Mouse (Mus musculus) stomach, postnatal 0 days (tissue): ENCODE data around the gene P2ry14. TPM values are rescaled to one million over a fixed set of nuclear protein-coding genes. Genes with fewer than 3 reads are reported as not detected.
"Not testable (repeated sequence)": the region's sequence is repeated elsewhere in the genome, so short reads cannot be mapped to it uniquely, and the experiment has no call there.

ENCODE experiments used
- ATAC-seq: fragments of 200-750 bp; cut with Nextera tagmentation; 2 replicates; pipeline ENCODE4 v1.8.0; 2017; ENCODE audit not compliant: low FRiP score, low TSS enrichment
- DNase-seq: peaks from one replicate; pipeline ENCODE4 v3.0.0-alpha.2; 2016; ENCODE audit warnings: low spot score
- H3K27ac ChIP-seq: fragments of 300-500 bp; sonication (generic); replicated peaks from 2 replicates; pipeline ENCODE4 v1.5.1; 2014; ENCODE audit warnings: mild to moderate bottlenecking, control low read depth
- H3K27me3 ChIP-seq: fragments of 300-500 bp; sonication (generic); 2 replicates; pipeline ENCODE4 v1.6.1; 2014; ENCODE audit warnings: low read length; ENCODE audit not compliant: control insufficient read depth, insufficient read depth
- H3K36me3 ChIP-seq: fragments of 300-500 bp; sonication (generic); 2 replicates; pipeline ENCODE4 v1.6.1; 2014; ENCODE audit warnings: low read length, mixed read lengths; ENCODE audit not compliant: control insufficient read depth, insufficient read depth
- H3K4me1 ChIP-seq: fragments of 300-500 bp; sonication (generic); replicated peaks from 2 replicates; pipeline ENCODE4 v1.6.1; 2014; ENCODE audit warnings: antibody characterized with exemption; ENCODE audit not compliant: control insufficient read depth, insufficient read depth
- H3K4me2 ChIP-seq: fragments of 300-500 bp; sonication (generic); replicated peaks from 2 replicates; pipeline ENCODE4 v1.6.1; 2014; ENCODE audit warnings: low read depth, mild to moderate bottlenecking, control low read depth, moderate library complexity
- H3K4me3 ChIP-seq: fragments of 300-500 bp; sonication (generic); 2 replicates; pipeline ENCODE4 v1.5.1; 2014; ENCODE audit warnings: low read depth, low read length, control low read depth
- H3K9ac ChIP-seq: fragments of 300-500 bp; sonication (generic); 2 replicates; pipeline ENCODE4 v1.6.1; 2014; ENCODE audit warnings: mild to moderate bottlenecking, low read length, control low read depth, mixed read lengths
- H3K9me3 ChIP-seq: fragments of 300-500 bp; sonication (generic); 2 replicates; pipeline ENCODE4 v1.6.1; 2016; ENCODE audit warnings: low read length; ENCODE audit not compliant: control insufficient read depth
- CTCF ChIP-seq: IDR thresholded peaks from 2 replicates; pipeline ENCODE4 v1.5.1; 2016; ENCODE audit warnings: antibody characterized with exemption, low read depth, mild to moderate bottlenecking, moderate library complexity
- EP300 ChIP-seq: optimal IDR thresholded peaks from 2 replicates; pipeline ENCODE3; 2016; ENCODE audit warnings: antibody characterized with exemption
- WGBS: fragments of 180-500 bp; shearing (Covaris S2); extraction: QIAGEN DNeasy Blood & Tissue Kit; methylation state at CpG from one replicate; pipeline ENCODE4 v1.1.7; 2014; 5-methylcytosine and 5-hydroxymethylcytosine counted together
- polyA plus RNA-seq: library from polyadenylated mRNA; unstranded; fragments of >200 nt; fragmentation: Nextera tagmentation; extraction: Ambion mirVana; gene quantifications from 2 replicates; pipeline ENCODE4 v1.2.1, GENCODE M21; 2015

P2ry14 gene
- polyA plus RNA-seq, 1 experiment from 2014 or later: 9.8 TPM

DNA sequence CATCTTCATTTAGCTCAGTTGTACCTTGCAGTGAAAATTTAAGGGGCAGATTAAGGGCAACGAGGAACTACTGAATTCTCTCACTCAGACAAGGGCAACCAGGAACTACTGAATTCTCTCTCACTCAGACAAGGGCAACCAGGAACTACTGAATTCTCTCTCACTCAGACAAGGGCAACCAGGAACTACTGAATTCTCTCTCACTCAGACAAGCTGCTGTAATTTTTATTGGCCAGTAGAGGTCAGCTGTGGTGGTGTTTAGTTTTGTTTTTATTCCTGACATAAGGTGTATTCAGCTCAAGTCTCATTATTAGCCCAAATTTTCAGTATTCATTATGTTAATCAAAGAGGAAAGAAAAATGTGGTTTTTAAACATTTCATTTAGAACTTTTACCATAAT, 84.3 kb downstream of the P2ry14 start:
- not testable (repeated sequence) for DNase-seq, H3K9me3 ChIP-seq, H3K4me2 ChIP-seq, H3K4me3 ChIP-seq, H3K9ac ChIP-seq, H3K4me1 ChIP-seq, ATAC-seq, H3K27ac ChIP-seq, H3K27me3 ChIP-seq, H3K36me3 ChIP-seq
- peak; percentile 45 for TF ChIP-seq CTCF
- 79% methylated on average over 1 of the region's 1 CpGs for WGBS

DNA sequence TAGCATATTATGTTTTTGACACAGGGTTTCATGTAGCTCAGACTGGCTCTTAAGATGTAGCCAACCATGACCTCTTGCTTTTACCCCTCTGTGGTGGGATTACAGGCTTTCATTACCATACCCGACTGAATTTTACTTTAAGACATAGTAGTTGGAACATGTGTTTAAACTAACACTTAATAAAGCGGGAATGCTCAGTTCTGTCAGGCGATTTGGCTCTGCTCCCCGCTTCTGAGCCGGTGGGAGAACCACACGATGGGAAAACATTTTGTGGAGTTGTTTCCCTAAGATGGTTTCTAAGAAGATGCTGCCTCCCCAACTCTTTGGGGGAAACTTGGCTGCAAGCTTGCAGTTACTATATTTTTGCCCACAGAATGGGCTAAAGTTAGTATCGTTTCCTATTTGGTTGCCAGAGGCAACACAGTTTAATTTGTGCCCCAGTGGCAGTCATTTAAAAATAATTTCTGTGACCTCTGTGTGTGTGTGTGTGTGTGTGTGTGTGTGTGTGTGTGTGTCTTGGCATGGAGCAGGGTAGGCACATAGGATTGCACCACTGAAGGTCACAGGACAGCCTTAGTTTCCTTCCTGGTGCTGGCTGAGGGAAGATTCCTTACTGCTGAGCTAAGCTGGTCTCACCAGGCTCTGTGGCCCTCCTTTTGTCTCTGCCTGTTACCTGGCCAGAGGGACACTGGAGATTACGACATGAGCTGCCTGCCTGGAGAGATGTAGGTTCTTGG, 86.7 kb downstream of the P2ry14 start:
- ATAC-seq (no peak), DNase-seq (no peak)
- WGBS: 56% methylated on average over 8 of the region's 8 CpGs
- H3K9me3 ChIP-seq: no peaks in the 10 kb centered on the region
- H3K4me1 ChIP-seq: no peaks in the 10 kb centered on the region
- no peaks in the 10 kb centered on the region for H3K36me3 ChIP-seq
- no peak overlapping the region for H3K27ac ChIP-seq
- no peak overlapping the region for H3K4me3 ChIP-seq
- no peak overlapping the region for H3K4me2 ChIP-seq
- no peaks in the 10 kb centered on the region for H3K27me3 ChIP-seq
- TF ChIP-seq CTCF (no peak), EP300 (no peak)
- H3K9ac ChIP-seq: no peak overlapping the region

GRCm38 (mm10) chr3:59065937-59066336, 87.5 kb downstream of the P2ry14 start:
- ATAC-seq (no peak), DNase-seq (no peak)
- Histone ChIP-seq H3K9ac (no peak overlapping the region), H3K36me3 (no peaks in the 10 kb centered on the region), H3K4me1 (no peaks in the 10 kb centered on the region), H3K27me3 (no peaks in the 10 kb centered on the region), H3K4me2 (no peak overlapping the region), H3K4me3 (no peak overlapping the region), H3K9me3 (no peaks in the 10 kb centered on the region), H3K27ac (no peak overlapping the region)
- no peak for TF ChIP-seq EP300
- no peak for TF ChIP-seq CTCF
- 77% methylated on average over 3 of the region's 3 CpGs for WGBS

Other genes with a start within 250 kb of the P2ry14 start
- gene Med12l, start 147.8 kb downstream of the P2ry14 start, polyA plus RNA-seq: 0.25 and 0.39 TPM in 2 replicates
- gene Gpr171, start 51.8 kb downstream of the P2ry14 start, polyA plus RNA-seq: 0.19 and 0.33 TPM in 2 replicates
- 46.9 and 49.3 TPM in 2 replicates for gene Gpr87, start 41.5 kb upstream of the P2ry14 start, polyA plus RNA-seq
- gene P2ry13, start 57.3 kb upstream of the P2ry14 start, polyA plus RNA-seq: 1.6 and 1.7 TPM in 2 replicates
- 2.9 and 3.0 TPM in 2 replicates for gene P2ry12, start 109.3 kb upstream of the P2ry14 start, polyA plus RNA-seq
- gene Igsf10, start 190.8 kb upstream of the P2ry14 start, polyA plus RNA-seq: 3.2 and 4.5 TPM in 2 replicates